ENCODE assay signal across 10 mouse cellular contexts in genomic region chr9:67036527-67037118, GRCm38 (mm10). TPM values are rescaled to one million over a fixed set of nuclear protein-coding genes. Genes with fewer than 3 reads are reported as not detected.
DNase-seq lines count a peak whose midpoint lies in the region; ATAC-seq lines count a peak whose summit lies in the region.
"Had no signal": no experiment of that assay in that cellular context is flagged by ENCODE, and none has a peak within 500 bp of the region (broad histone marks: within the 10 kb centered on the region; RNA-seq: fewer than 3 reads in every experiment).

No protein-coding gene starts in this region.

- H3K4me1 ChIP-seq in embryonic facial prominence, embryonic 11.5 days (ENCODE audit: control insufficient read depth, insufficient read depth, low read length) = peaks cover 2% of the 10 kb centered on the region; the same call in 1 of the 2 replicates
- peaks cover 44% of the 10 kb centered on the region for H3K4me1 ChIP-seq in embryonic facial prominence, embryonic 10.5 days
- H3K4me1 ChIP-seq in limb, embryonic 11.5 days (ENCODE audit: control insufficient read depth, insufficient read depth, low read length) = peaks cover 16% of the 10 kb centered on the region
- H3K4me1 ChIP-seq in limb, embryonic 10.5 days = peaks cover 18% of the 10 kb centered on the region
- peaks cover 24 to 58% of the 10 kb centered on the region in 2 experiments for H3K4me1 ChIP-seq in heart, embryonic 14.5 days (ENCODE audit: control insufficient read depth in 2 of 2, insufficient read depth in 2 of 2, low read length in 2 of 2)

- ATAC-seq in embryonic facial prominence, embryonic 11.5 days (replicated peaks; ENCODE audit: insufficient number of reproducible peaks, low FRiP score, low TSS enrichment, low read depth) = no peak
- no peak for ATAC-seq in limb, embryonic 11.5 days (ENCODE audit: insufficient number of reproducible peaks, low FRiP score, low TSS enrichment, low read depth)
- no peak for ATAC-seq in heart, embryonic 14.5 days (ENCODE audit: insufficient number of reproducible peaks, insufficient read depth, low FRiP score, low read depth)
- ATAC-seq in CD4-positive, CD25-positive, alpha-beta regulatory T cell, adult 4 months = no peak

- H3K9ac ChIP-seq in embryonic facial prominence, embryonic 11.5 days (replicated peaks; ENCODE audit: low read length) = no peak overlapping the region
- H3K9ac ChIP-seq in limb, embryonic 11.5 days (ENCODE audit: low read length) = no peak overlapping the region
- no peak overlapping the region for H3K9ac ChIP-seq in heart, embryonic 14.5 days (ENCODE audit: low read length)
- H3K9ac ChIP-seq: neural tube, embryonic 15.5 days had no signal

- no peak overlapping the region for H3K4me3 ChIP-seq in embryonic facial prominence, embryonic 11.5 days (ENCODE audit: low read depth, low read length)
- H3K4me3 ChIP-seq in embryonic facial prominence, embryonic 10.5 days = no peak overlapping the region
- no peak overlapping the region for H3K4me3 ChIP-seq in limb, embryonic 11.5 days (ENCODE audit: low read depth, low read length)
- no peak overlapping the region for H3K4me3 ChIP-seq in limb, embryonic 10.5 days
- no peak overlapping the region for H3K4me3 ChIP-seq in heart, embryonic 14.5 days (ENCODE audit: control insufficient read depth in 1 of 2, insufficient read depth in 1 of 2, low read depth in 1 of 2, low read length in 2 of 2)
- H3K4me3 ChIP-seq: neural tube, embryonic 15.5 days had no signal

- no peak overlapping the region for H3K27ac ChIP-seq in embryonic facial prominence, embryonic 11.5 days (replicated peaks; ENCODE audit: low read depth, low read length)
- H3K27ac ChIP-seq in embryonic facial prominence, embryonic 10.5 days (replicated peaks) = no peak overlapping the region
- 0 out of 2 replicates have a peak overlapping the region, but pooled peaks have one; percentile 26 for H3K27ac ChIP-seq in limb, embryonic 11.5 days (replicated peaks; ENCODE audit: low read depth, low read length)
- no peak overlapping the region for H3K27ac ChIP-seq in limb, embryonic 10.5 days
- peak overlapping the region; percentile 71 to 76 for H3K27ac ChIP-seq in heart, embryonic 14.5 days (replicated peaks in 1 of 2; ENCODE audit: control insufficient read depth in 1 of 2, insufficient read depth in 1 of 2, low read depth in 2 of 2, low read length in 2 of 2)
- H3K27ac ChIP-seq: macrophage; neural tube, embryonic 15.5 days had no signal

- H3K9me3 ChIP-seq in embryonic facial prominence, embryonic 11.5 days (replicated peaks; ENCODE audit: control insufficient read depth, low read length) = peaks cover 6% of the 10 kb centered on the region
- peaks cover 9% of the 10 kb centered on the region for H3K9me3 ChIP-seq in embryonic facial prominence, embryonic 10.5 days
- H3K9me3 ChIP-seq in limb, embryonic 11.5 days (ENCODE audit: control insufficient read depth, low read length) = peaks cover 4% of the 10 kb centered on the region; the same call in 1 of the 2 replicates
- H3K9me3 ChIP-seq in limb, embryonic 10.5 days (replicated peaks) = peaks cover 7% of the 10 kb centered on the region
- H3K9me3 ChIP-seq in heart, embryonic 14.5 days (ENCODE audit: control insufficient read depth, low read length) = peaks cover 6% of the 10 kb centered on the region

- no peaks in the 10 kb centered on the region for H3K27me3 ChIP-seq in embryonic facial prominence, embryonic 11.5 days (ENCODE audit: control insufficient read depth, insufficient read depth, low read length)
- H3K27me3 ChIP-seq in embryonic facial prominence, embryonic 10.5 days (replicated peaks; ENCODE audit: low read depth, poor library complexity, severe bottlenecking) = no peaks in the 10 kb centered on the region
- H3K27me3 ChIP-seq in limb, embryonic 11.5 days (ENCODE audit: control insufficient read depth, insufficient read depth, low read length) = no peaks in the 10 kb centered on the region
- no peaks in the 10 kb centered on the region for H3K27me3 ChIP-seq in limb, embryonic 10.5 days (ENCODE audit: low read depth, poor library complexity, severe bottlenecking)
- H3K27me3 ChIP-seq in heart, embryonic 14.5 days (ENCODE audit: control insufficient read depth, insufficient read depth, low read length) = no peaks in the 10 kb centered on the region
- H3K27me3 ChIP-seq: neural tube, embryonic 15.5 days had no signal

- no peak overlapping the region for H3K4me2 ChIP-seq in embryonic facial prominence, embryonic 11.5 days (ENCODE audit: low read depth, low read length)
- no peak overlapping the region for H3K4me2 ChIP-seq in limb, embryonic 11.5 days (ENCODE audit: low read depth, severe bottlenecking)
- no peak overlapping the region for H3K4me2 ChIP-seq in heart, embryonic 14.5 days (ENCODE audit: low read length)
- H3K4me2 ChIP-seq: neural tube, embryonic 15.5 days had no signal

- DNase-seq in embryonic facial prominence, embryonic 11.5 days (ENCODE audit: low spot score) = peak; percentile 50
- DNase-seq in embryonic facial prominence, embryonic 10.5 days (ENCODE audit: low spot score) = no peak
- no peak for DNase-seq in limb, embryonic 11.5 days (ENCODE audit: low spot score)
- DNase-seq in limb, embryonic 10.5 days (ENCODE audit: low spot score) = no peak
- peak; percentile 56 for DNase-seq in lung, postnatal 10 days
- no peak for DNase-seq in adrenal gland, postnatal 25 days

- peaks cover 29% of the 10 kb centered on the region for H3K36me3 ChIP-seq in embryonic facial prominence, embryonic 11.5 days (replicated peaks; ENCODE audit: control insufficient read depth, insufficient read depth, low read depth, low read length)
- peaks cover 83% of the 10 kb centered on the region for H3K36me3 ChIP-seq in embryonic facial prominence, embryonic 10.5 days (replicated peaks)
- peaks cover 39% of the 10 kb centered on the region for H3K36me3 ChIP-seq in limb, embryonic 11.5 days (ENCODE audit: control insufficient read depth, insufficient read depth, low read length)
- H3K36me3 ChIP-seq in limb, embryonic 10.5 days = peaks cover 72% of the 10 kb centered on the region
- H3K36me3 ChIP-seq in heart, embryonic 14.5 days (ENCODE audit: control insufficient read depth, insufficient read depth, low read length) = peaks cover 98% of the 10 kb centered on the region

- 66% methylated on average over 2 of the region's 2 CpGs for WGBS in embryonic facial prominence, embryonic 11.5 days
- WGBS in embryonic facial prominence, embryonic 10.5 days = 73% methylated on average over 2 of the region's 2 CpGs
- 71% methylated on average over 2 of the region's 2 CpGs for WGBS in limb, embryonic 11.5 days
- 93% methylated on average over 2 of the region's 2 CpGs for WGBS in limb, embryonic 10.5 days
- WGBS in heart, embryonic 14.5 days = 48% methylated on average over 2 of the region's 2 CpGs

RNA-seq across cellular contexts. Expression of gene Tpm1, which starts 12.6 kb away (rescaled TPM):
- polyA plus RNA-seq in embryonic facial prominence, embryonic 11.5 days (2014; fragmentation: Nextera tagmentation; extraction: Ambion mirVana) = 563 and 596 TPM in 2 replicates
- polyA plus RNA-seq in embryonic facial prominence, embryonic 10.5 days (2016; fragmentation: Nextera tagmentation; extraction: Ambion mirVana) = 331 and 369 TPM in 2 replicates
- 395 and 414 TPM in 2 replicates for polyA plus RNA-seq in limb, embryonic 11.5 days (2014; fragmentation: Nextera tagmentation; extraction: Ambion mirVana)
- 252 and 286 TPM in 2 replicates for polyA plus RNA-seq in limb, embryonic 10.5 days (2016; fragmentation: Nextera tagmentation; extraction: Ambion mirVana)
- polyA plus RNA-seq in heart, embryonic 14.5 days (2014; fragmentation: Nextera tagmentation; extraction: Ambion mirVana) = 5,210 and 5,334 TPM in 2 replicates
- 10 to 100 TPM; 25.6 to 42.4 TPM for polyA plus RNA-seq in CD4-positive, CD25-positive, alpha-beta regulatory T cell, adult 4 months (2017; shearing (Covaris generic))
- total RNA-seq in adrenal gland, postnatal 25 days (2021) = 166 and 180 TPM in 2 replicates

Comparison
In these comparisons a context has a peak if more than half of its experiments do, and no peak if none do; other contexts are left out.
1. DNase-seq: peak in embryonic facial prominence, embryonic 11.5 days (single experiment) and lung, postnatal 10 days (single experiment); none in embryonic facial prominence, embryonic 10.5 days (single experiment), limb, embryonic 11.5 days (single experiment), limb, embryonic 10.5 days (single experiment) and adrenal gland, postnatal 25 days (single experiment).
2. H3K27ac ChIP-seq: peak in limb, embryonic 11.5 days (single experiment) and heart, embryonic 14.5 days (2 of 2); none in embryonic facial prominence, embryonic 11.5 days (single experiment), embryonic facial prominence, embryonic 10.5 days (single experiment) and limb, embryonic 10.5 days (single experiment).